Mouse (Mus musculus): Measurements from ENCODE around the gene Gm9803. TPM values are rescaled to one million over a fixed set of nuclear protein-coding genes. Genes with fewer than 3 reads are reported as not detected.

The Gm9803 gene
- total RNA-seq, 2 experiments from 2014 or later = 9.6 to 17.4 TPM

DNA sequence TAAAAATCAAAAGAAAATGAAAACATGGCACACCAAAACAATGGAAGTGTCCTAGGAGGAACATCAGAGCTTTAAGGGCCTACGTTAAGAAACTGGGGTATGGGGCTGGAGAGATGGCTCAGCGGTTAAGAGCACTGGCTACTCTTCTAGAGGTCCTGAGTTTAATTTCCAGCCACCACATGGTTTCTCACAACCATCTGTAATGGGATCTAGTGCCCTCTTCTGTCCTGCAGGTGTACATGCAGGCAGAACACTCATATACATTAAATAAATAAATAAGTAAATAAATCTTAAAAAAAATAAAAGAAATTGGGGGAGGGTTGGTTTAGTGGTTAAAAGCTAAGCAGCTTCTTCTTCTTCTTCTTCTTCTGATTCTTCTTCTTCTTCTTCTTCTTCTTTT is 37.4 kb downstream of the Gm9803 start:
- no peak for DNase-seq

More for the DNA sequence above, 37.4 kb downstream of the Gm9803 start:
- intact Hi-C loops (cut with DNase I) = no loop called here

Other genes starting within 250 kb of the Gm9803 start
- gene Bend3, start 45.3 kb upstream of the Gm9803 start, total RNA-seq (2021) = 1 to 10 TPM; 5.0 to 7.6 TPM
- 100 to 1,000 TPM; 113 to 120 TPM for gene 1700021F05Rik, start 16.9 kb downstream of the Gm9803 start, total RNA-seq (2021)
- 1 to 10 TPM; 6.6 to 8.1 TPM for gene Cd24a, start 54.2 kb downstream of the Gm9803 start, total RNA-seq (2021)

Data from heart, postnatal 36 days (tissue).